Mouse (Mus musculus) myocyte (in vitro differentiated cells): ENCODE results near the gene Snrpg.

Experiments used
- POLR2A ChIP-seq: IDR thresholded peaks from one replicate; pipeline ENCODE4 v1.6.1; 2011; ENCODE audit warnings: low read depth, mild to moderate bottlenecking, control low read depth, moderate library complexity; ENCODE audit not compliant: insufficient read length
- POLR2AphosphoS2 ChIP-seq: IDR thresholded peaks from one replicate; pipeline ENCODE4 v1.6.1; 2011; ENCODE audit warnings: low read depth, control low read depth; ENCODE audit not compliant: insufficient read length
- USF1 ChIP-seq: IDR thresholded peaks from one replicate; pipeline ENCODE4 v1.6.1; 2011; ENCODE audit warnings: low read depth, mild to moderate bottlenecking, control low read depth, moderate library complexity

- TF ChIP-seq USF1 (no peak), POLR2A (no peak), POLR2AphosphoS2 (no peak)
Measured at GRCm38 (mm10) chr6:86420491-86420890, 49.4 kb downstream of the Snrpg start.
